Mouse (Mus musculus) C2C12 (cell line): ENCODE measurements around the gene Mef2a.

Source experiments
- CEBPB ChIP-seq: IDR thresholded peaks from one replicate; pipeline ENCODE4 v1.6.1; 2011; ENCODE audit warnings: low read depth, mild to moderate bottlenecking, control low read depth, moderate library complexity
- CTCF ChIP-seq: IDR thresholded peaks from one replicate; pipeline ENCODE4 v1.5.1; 2011; ENCODE audit not compliant: control insufficient read depth, insufficient read depth, insufficient read length
- MAX ChIP-seq: IDR thresholded peaks from one replicate; pipeline ENCODE4 v1.6.1; 2011; ENCODE audit warnings: mild to moderate bottlenecking, control low read depth

- no peak for TF ChIP-seq CTCF
- TF ChIP-seq MAX, result no peak
- no peak for TF ChIP-seq CEBPB
These were observed 12.5 kb upstream of the Mef2a start for GRCm38 (mm10) chr7:67384942-67385872.
